Mouse (Mus musculus) liver, embryonic 16.5 days (tissue): ENCODE measurements around the gene Psmd4. TPM values are rescaled to one million over a fixed set of nuclear protein-coding genes. Genes with fewer than 3 reads are reported as not detected.

Experiments
- ATAC-seq: fragments of 200-750 bp; cut with Nextera tagmentation; 2 replicates; pipeline ENCODE4 v1.8.0; 2017; ENCODE audit warnings: low read depth, mild to moderate bottlenecking, moderate number of reproducible peaks, moderate library complexity
- H3K27ac ChIP-seq: fragments of 300-500 bp; sonication (generic); 2 replicates; pipeline ENCODE4 v1.5.1; 2014; ENCODE audit warnings: mild to moderate bottlenecking, low read length
- H3K27me3 ChIP-seq: fragments of 300-500 bp; sonication (generic); 2 replicates; pipeline ENCODE4 v1.6.1; 2014; ENCODE audit warnings: low read depth, low read length, mixed read lengths; ENCODE audit not compliant: control insufficient read depth, insufficient read depth
- H3K36me3 ChIP-seq: fragments of 300-500 bp; sonication (generic); 2 replicates; pipeline ENCODE4 v1.6.1; 2014; ENCODE audit warnings: mild to moderate bottlenecking; ENCODE audit not compliant: control insufficient read depth, insufficient read depth
- H3K4me1 ChIP-seq: fragments of 300-500 bp; sonication (generic); 2 replicates; pipeline ENCODE4 v1.6.1; 2014; ENCODE audit warnings: low read depth, low read length, mixed read lengths; ENCODE audit not compliant: control insufficient read depth
- H3K4me2 ChIP-seq: fragments of 300-500 bp; sonication (generic); 2 replicates; pipeline ENCODE4 v1.6.1; 2014; ENCODE audit warnings: low read depth, low read length, mixed read lengths
- H3K4me3 ChIP-seq: fragments of 300-500 bp; sonication (generic); 2 replicates; pipeline ENCODE4 v1.5.1; 2014; ENCODE audit warnings: low read depth, mild to moderate bottlenecking, low read length
- H3K9ac ChIP-seq: fragments of 300-500 bp; sonication (generic); 2 replicates; pipeline ENCODE4 v1.6.1; 2014; ENCODE audit warnings: low read depth, low read length
- H3K9me3 ChIP-seq: fragments of 300-500 bp; sonication (generic); replicated peaks from 2 replicates; pipeline ENCODE4 v1.6.1; 2016; ENCODE audit warnings: low read length; ENCODE audit not compliant: control insufficient read depth
- WGBS: fragments of 180-500 bp; shearing (Covaris S2); extraction: QIAGEN DNeasy Blood & Tissue Kit; methylation state at CpG from one replicate; pipeline ENCODE4 v1.1.7; 2014; ENCODE audit not compliant: insufficient replicate concordance; 5-methylcytosine and 5-hydroxymethylcytosine counted together
- polyA plus RNA-seq: library from polyadenylated mRNA; unstranded; fragments of >200 nt; fragmentation: Nextera tagmentation; extraction: Ambion mirVana; gene quantifications from 2 replicates; pipeline ENCODE4 v1.2.1, GENCODE M21; 2015

Psmd4 gene
- polyA plus RNA-seq, 1 experiment from 2014 or later = 146 TPM

- no peak overlapping the region for H3K9ac ChIP-seq
- no peaks in the 10 kb centered on the region for H3K27me3 ChIP-seq
- H3K4me2 ChIP-seq = peak overlapping the region; percentile 7
- peaks cover 24% of the 10 kb centered on the region for H3K4me1 ChIP-seq
- 19% methylated on average over 10 of the region's 10 CpGs for WGBS
- H3K4me3 ChIP-seq = no peak overlapping the region
- peaks cover 7% of the 10 kb centered on the region for H3K36me3 ChIP-seq
- H3K27ac ChIP-seq = peak overlapping the region; percentile 15
- peak; percentile 87 for ATAC-seq
- no peaks in the 10 kb centered on the region for H3K9me3 ChIP-seq
Observed at GRCm38 (mm10) chr3:95054481-95055260, 12.3 kb upstream of the Psmd4 start.

DNA sequence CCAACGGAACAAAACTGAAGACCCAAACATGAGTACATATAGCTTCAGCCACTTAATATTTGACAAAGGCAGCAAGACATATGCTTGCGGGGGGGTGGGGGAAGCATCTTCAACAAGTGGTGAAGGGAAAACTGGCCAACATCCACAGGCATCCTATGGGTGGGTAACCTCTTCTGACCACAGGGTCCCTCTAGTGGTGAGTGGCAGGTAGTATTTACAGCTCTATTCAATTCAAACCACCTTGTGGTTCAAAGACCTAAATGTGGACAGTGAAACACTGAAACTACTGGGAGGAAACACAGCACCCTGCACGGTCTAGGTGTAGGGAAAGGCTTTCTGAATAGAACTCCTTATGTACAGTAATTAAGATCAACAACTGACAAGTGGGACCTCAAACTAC, 11.3 kb upstream of the Psmd4 start:
- H3K4me1 ChIP-seq = peaks cover 24% of the 10 kb centered on the region
- H3K36me3 ChIP-seq = no peaks in the 10 kb centered on the region
- no peaks in the 10 kb centered on the region for H3K9me3 ChIP-seq
- H3K9ac ChIP-seq = no peak overlapping the region
- H3K4me3 ChIP-seq = no peak overlapping the region
- WGBS = 34% methylated on average over 3 of the region's 3 CpGs
- no peak overlapping the region for H3K4me2 ChIP-seq
- no peak for ATAC-seq
- H3K27me3 ChIP-seq = no peaks in the 10 kb centered on the region
- no peak overlapping the region for H3K27ac ChIP-seq

DNA sequence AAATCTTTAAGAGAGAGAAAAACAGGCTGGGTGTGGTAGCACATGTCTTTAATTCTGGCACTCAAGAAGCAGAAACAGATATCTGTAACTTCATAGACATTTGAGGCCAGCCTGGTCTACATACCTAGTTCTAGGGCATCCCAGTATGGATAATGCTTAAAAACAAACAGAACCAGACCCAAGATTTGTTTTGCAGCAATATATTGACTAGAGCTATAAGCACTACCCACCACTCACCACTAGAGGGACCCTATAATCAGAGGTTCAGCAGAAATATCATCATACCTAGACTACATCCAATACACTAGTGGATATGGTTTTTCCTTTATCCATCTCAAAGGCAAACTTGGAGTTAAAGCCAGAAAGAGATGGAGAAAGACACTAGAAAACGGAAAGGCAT, 10.5 kb upstream of the Psmd4 start:
- no peak overlapping the region for H3K4me3 ChIP-seq
- 36% methylated on average over 1 of the region's 1 CpGs for WGBS
- peaks cover 24% of the 10 kb centered on the region for H3K4me1 ChIP-seq
- no peak overlapping the region for H3K9ac ChIP-seq
- no peaks in the 10 kb centered on the region for H3K36me3 ChIP-seq
- H3K9me3 ChIP-seq = no peaks in the 10 kb centered on the region
- no peak overlapping the region for H3K4me2 ChIP-seq
- H3K27ac ChIP-seq = no peak overlapping the region
- no peak for ATAC-seq
- no peaks in the 10 kb centered on the region for H3K27me3 ChIP-seq

GRCm38 (mm10) chr3:95047914-95048313, 5.5 kb upstream of the Psmd4 start:
- Histone ChIP-seq H3K4me1 (peaks cover 22% of the 10 kb centered on the region), H3K4me3 (no peak overlapping the region), H3K9ac (no peak overlapping the region), H3K4me2 (no peak overlapping the region), H3K27ac (no peak overlapping the region), H3K36me3 (no peaks in the 10 kb centered on the region), H3K27me3 (no peaks in the 10 kb centered on the region), H3K9me3 (no peaks in the 10 kb centered on the region)
- WGBS = 81% methylated on average over 3 of the region's 3 CpGs
- ATAC-seq = no peak

DNA sequence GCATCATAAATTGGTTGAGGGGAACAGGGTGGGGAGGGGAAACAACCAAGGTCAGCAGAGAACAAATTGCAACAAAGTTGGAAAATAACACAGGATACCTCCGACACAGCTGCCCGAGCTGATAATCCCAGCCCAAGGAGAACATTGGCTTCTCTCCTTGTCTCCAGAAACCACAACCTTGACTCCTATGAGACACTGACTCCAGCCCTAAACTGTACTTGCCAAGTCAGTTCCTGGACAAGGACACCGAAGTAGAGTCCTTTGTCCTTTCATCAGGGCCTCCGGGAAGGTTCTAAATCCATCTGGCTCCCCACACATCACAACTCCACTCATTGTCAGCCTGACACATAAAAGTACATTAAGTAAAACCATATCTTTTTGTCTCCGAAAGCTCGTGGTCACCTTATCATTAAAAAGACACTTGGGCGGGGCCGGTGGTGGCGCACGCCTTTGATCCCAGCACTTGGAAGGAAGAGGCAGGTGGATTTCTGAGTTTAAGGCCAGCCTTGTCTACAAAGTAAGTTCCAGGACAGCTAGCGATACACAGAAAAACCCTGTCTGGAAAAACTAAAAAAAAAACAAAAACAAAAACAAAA, 4.1 kb upstream of the Psmd4 start:
- H3K36me3 ChIP-seq = no peaks in the 10 kb centered on the region
- 24% methylated on average over 11 of the region's 11 CpGs for WGBS
- H3K9me3 ChIP-seq = no peaks in the 10 kb centered on the region
- no peaks in the 10 kb centered on the region for H3K27me3 ChIP-seq
- peak overlapping the region; percentile 35; the same call in 1 of the 2 replicates for H3K9ac ChIP-seq
- H3K4me3 ChIP-seq = peak overlapping the region; percentile 35
- H3K27ac ChIP-seq = peak overlapping the region; percentile 80
- ATAC-seq = no peak
- peaks cover 27% of the 10 kb centered on the region for H3K4me1 ChIP-seq
- H3K4me2 ChIP-seq = peak overlapping the region; percentile 54

- WGBS = 53% methylated on average over 6 of the region's 6 CpGs
- peaks cover 34% of the 10 kb centered on the region for H3K4me1 ChIP-seq
- no peak overlapping the region for H3K4me2 ChIP-seq
- H3K9me3 ChIP-seq = no peaks in the 10 kb centered on the region
- H3K36me3 ChIP-seq = peaks cover 5% of the 10 kb centered on the region; the same call in 1 of the 2 replicates
- no peak overlapping the region for H3K9ac ChIP-seq
- H3K4me3 ChIP-seq = no peak overlapping the region
- H3K27me3 ChIP-seq = no peaks in the 10 kb centered on the region
- H3K27ac ChIP-seq = 0 out of 2 replicates have a peak overlapping the region, but pooled peaks have one; percentile 62
- no peak for ATAC-seq
Observed at GRCm38 (mm10) chr3:95043251-95043650, 837 bp upstream of the Psmd4 start.

DNA sequence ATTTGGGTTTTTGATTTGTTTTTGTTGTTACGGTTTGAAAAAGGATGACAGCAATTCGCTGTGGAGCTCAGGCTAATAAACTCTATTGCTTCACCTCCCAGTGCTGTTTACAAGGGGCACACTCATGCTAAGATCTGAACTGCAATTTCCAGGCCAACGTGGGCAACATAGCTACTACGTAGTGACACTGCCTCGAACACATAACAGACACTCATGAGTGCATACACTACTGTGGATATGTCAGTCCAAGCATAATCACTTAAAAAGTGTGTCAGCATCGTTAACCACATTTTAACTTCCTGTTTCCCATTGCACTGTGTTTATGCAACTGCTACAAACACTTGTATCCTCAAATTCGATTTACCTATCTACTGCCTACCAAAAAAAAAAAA, 420 bp upstream of the Psmd4 start:
- Histone ChIP-seq H3K9me3 (no peaks in the 10 kb centered on the region), H3K27me3 (no peaks in the 10 kb centered on the region), H3K36me3 (peaks cover 5% of the 10 kb centered on the region; the same call in 1 of the 2 replicates), H3K9ac (peak overlapping the region; percentile 94), H3K27ac (peak overlapping the region; percentile 77), H3K4me2 (peak overlapping the region; percentile 58), H3K4me1 (peaks cover 34% of the 10 kb centered on the region), H3K4me3 (peak overlapping the region; percentile 97)
- 6% methylated on average over 7 of the region's 7 CpGs for WGBS
- ATAC-seq = peak; percentile 8

GRCm38 (mm10) chr3:95041625-95042024, 789 bp downstream of the Psmd4 start:
- 8% methylated on average over 3 of the region's 3 CpGs for WGBS
- H3K27me3 ChIP-seq = no peaks in the 10 kb centered on the region
- peak overlapping the region; percentile 77 for H3K27ac ChIP-seq
- H3K36me3 ChIP-seq = peaks cover 10% of the 10 kb centered on the region
- H3K4me3 ChIP-seq = peak overlapping the region; percentile 97
- H3K4me2 ChIP-seq = peak overlapping the region; percentile 86
- H3K9me3 ChIP-seq = no peaks in the 10 kb centered on the region
- peak overlapping the region; percentile 94 for H3K9ac ChIP-seq
- ATAC-seq = no peak
- peaks cover 27% of the 10 kb centered on the region for H3K4me1 ChIP-seq

GRCm38 (mm10) chr3:95029953-95030352, 12.5 kb downstream of the Psmd4 start:
- peaks cover 15% of the 10 kb centered on the region for H3K4me1 ChIP-seq
- no peak overlapping the region for H3K4me3 ChIP-seq
- no peak for ATAC-seq
- H3K9me3 ChIP-seq = no peaks in the 10 kb centered on the region
- no peaks in the 10 kb centered on the region for H3K27me3 ChIP-seq
- 64% methylated on average over 3 of the region's 3 CpGs for WGBS
- H3K27ac ChIP-seq = no peak overlapping the region
- no peak overlapping the region for H3K9ac ChIP-seq
- H3K36me3 ChIP-seq = peaks cover 38% of the 10 kb centered on the region
- no peak overlapping the region for H3K4me2 ChIP-seq
